Mouse (Mus musculus) lung, adult 2 months (tissue): ENCODE results near the gene Plekha8.

ENCODE experiments used
- CTCF ChIP-seq: fragments of 200-500 bp; IDR thresholded peaks from 2 replicates; pipeline ENCODE4 v1.5.1; 2011; ENCODE audit warnings: mild to moderate bottlenecking, low read length, control low read depth; ENCODE audit not compliant: insufficient read depth
- POLR2A ChIP-seq: fragments of 200-500 bp; IDR thresholded peaks from 2 replicates; pipeline ENCODE4 v1.6.1; 2011; ENCODE audit warnings: low read depth, mild to moderate bottlenecking, control low read depth, low read length, borderline replicate concordance; ENCODE audit errors: extremely low read depth

DNA sequence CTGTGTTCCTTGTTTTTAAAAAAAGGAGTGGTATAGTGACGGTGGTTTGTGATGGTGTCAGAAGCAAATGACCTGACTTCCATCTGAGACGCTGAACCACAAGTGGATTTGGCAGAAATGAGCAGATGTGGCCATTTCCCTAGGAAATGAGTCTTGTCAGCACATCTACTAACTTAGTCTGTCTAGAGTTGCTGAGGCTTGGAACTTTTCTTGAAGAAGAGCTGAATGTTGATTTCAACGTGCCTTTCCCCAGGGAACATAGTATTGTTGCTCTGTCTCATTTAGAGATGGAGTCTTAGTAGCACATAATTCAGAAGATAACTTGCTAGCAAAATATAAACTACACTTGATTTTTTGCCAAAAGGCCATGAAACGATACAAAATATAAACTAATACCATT is 25.4 kb downstream of the Plekha8 start:
- TF ChIP-seq POLR2A = no peak
- no peak for TF ChIP-seq CTCF
